Mouse (Mus musculus): ENCODE measurements at regions not wholly inside any gene's neighbourhood (a gene's known extent, or its start where the extent isn't known, plus 50 kb on each side); places are given as distances from the start of the nearest gene placed in this dataset.

DNA sequence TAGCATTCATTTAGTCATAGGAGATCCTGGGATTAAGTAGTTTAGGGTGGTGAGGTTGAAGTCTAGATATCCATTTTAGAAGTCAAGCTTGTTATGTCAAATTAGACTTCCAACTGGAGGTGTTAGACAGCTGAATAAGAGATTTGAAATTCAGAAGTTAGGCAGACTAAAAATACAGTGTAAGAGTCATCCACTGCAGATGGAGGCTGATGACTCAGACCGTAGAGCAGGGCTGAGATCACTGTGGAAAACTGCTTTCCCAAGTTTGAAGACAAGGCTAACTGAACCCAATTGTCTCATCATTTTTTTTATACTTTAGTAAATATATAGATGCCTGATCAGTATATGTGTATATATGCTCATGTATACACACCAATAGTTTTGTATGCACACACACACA is 738.8 kb upstream of the Nrsn1 start:
- H3K36me3 ChIP-seq (replicated peaks; ENCODE audit: control insufficient read depth, insufficient read depth): no peaks in the 10 kb centered on the region
- ATAC-seq (ENCODE audit: low FRiP score) (no peak), DNase-seq (ENCODE audit: low spot score) (no peak)
- no peaks in the 10 kb centered on the region for H3K9me3 ChIP-seq (ENCODE audit: control insufficient read depth, low read length)
- H3K4me1 ChIP-seq (replicated peaks; ENCODE audit: control insufficient read depth, insufficient read depth, low read length): no peaks in the 10 kb centered on the region
- H3K4me3 ChIP-seq (replicated peaks; ENCODE audit: low read length): no peak overlapping the region
- H3K4me2 ChIP-seq (replicated peaks): no peak overlapping the region
- 93% methylated on average over 1 of the region's 1 CpGs for WGBS
- H3K27me3 ChIP-seq (ENCODE audit: control insufficient read depth, insufficient read depth, low read length): no peaks in the 10 kb centered on the region
- no peak overlapping the region for H3K9ac ChIP-seq
- H3K27ac ChIP-seq: no peak overlapping the region

DNA sequence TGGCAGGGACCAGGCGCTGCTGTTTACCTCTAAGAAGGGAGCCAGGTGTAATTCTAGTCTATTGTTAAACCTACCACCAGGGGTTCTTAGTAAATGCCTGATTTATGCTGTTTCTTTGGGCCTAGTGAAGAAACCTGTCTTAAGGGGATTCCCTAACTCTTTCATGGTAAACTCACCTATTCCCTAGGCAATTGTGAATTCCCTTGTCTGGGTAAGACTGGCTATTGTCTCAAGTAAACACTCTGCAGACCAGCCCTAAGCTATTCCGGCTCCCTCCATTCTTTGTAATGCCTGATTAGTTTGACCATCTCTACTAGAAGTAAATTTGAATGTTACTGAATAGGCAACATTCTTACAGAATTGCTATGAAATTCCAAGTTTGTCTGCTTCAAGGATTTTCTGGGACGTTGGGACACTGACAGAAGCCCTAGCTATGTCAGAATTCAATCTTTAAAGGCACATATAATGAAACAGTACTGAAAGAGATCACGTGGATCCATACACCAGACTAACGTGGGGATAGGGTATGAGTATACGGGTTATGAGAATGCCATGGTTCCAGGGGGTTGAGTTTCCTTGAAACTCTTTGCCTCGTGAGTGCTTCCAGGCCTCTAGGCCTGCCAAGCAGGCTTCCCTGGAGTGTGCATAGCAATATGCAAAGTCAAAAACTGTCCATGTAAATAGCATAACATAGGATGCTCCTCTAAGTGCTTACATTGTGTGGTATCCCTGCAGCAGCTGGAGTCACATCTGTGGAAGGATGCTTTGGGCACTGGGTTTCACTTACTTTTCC is 734.7 kb upstream of the Nrsn1 start:
- 91% methylated on average over 7 of the region's 7 CpGs for WGBS
- no peak for ATAC-seq (ENCODE audit: low FRiP score)

DNA sequence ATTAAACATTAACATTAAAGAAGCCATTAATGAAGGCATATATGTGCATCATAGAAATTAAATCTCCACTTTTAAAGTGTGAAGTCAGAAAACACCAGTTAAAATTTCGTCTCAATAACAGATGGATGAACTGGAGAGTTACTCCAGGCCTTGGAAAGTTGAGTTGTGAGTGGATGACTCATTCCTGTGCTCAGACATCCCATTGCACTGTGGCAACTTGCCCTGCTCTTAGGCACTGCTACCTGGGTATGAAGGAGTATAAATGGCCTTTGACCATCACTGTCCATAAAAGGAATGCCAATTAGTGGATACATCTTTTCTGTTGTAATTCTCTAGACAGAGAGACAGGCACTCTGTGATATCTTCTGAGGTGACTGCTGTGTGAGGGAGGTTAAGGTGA is 723.2 kb upstream of the Nrsn1 start:
- Histone ChIP-seq H3K9ac (no peak overlapping the region), H3K9me3 (ENCODE audit: control insufficient read depth, low read length) (peaks cover 4% of the 10 kb centered on the region), H3K27ac (no peak overlapping the region), H3K4me1 (replicated peaks; ENCODE audit: control insufficient read depth, insufficient read depth, low read length) (no peaks in the 10 kb centered on the region), H3K36me3 (replicated peaks; ENCODE audit: control insufficient read depth, insufficient read depth) (no peaks in the 10 kb centered on the region), H3K4me3 (replicated peaks; ENCODE audit: low read length) (no peak overlapping the region), H3K27me3 (ENCODE audit: control insufficient read depth, insufficient read depth, low read length) (no peaks in the 10 kb centered on the region), H3K4me2 (replicated peaks) (no peak overlapping the region)
- no peak for ATAC-seq (ENCODE audit: low FRiP score)
- DNase-seq (ENCODE audit: low spot score): no peak
- 66% methylated on average over 1 of the region's 1 CpGs for WGBS

More for the DNA sequence above, 734.7 kb upstream of the Nrsn1 start:
- Histone ChIP-seq H3K27me3 (ENCODE audit: control insufficient read depth, insufficient read depth, low read length) (no peaks in the 10 kb centered on the region), H3K4me3 (replicated peaks; ENCODE audit: low read length) (no peak overlapping the region), H3K4me1 (replicated peaks; ENCODE audit: control insufficient read depth, insufficient read depth, low read length) (no peaks in the 10 kb centered on the region), H3K9me3 (ENCODE audit: control insufficient read depth, low read length) (no peaks in the 10 kb centered on the region), H3K4me2 (replicated peaks) (no peak overlapping the region), H3K9ac (no peak overlapping the region), H3K36me3 (replicated peaks; ENCODE audit: control insufficient read depth, insufficient read depth) (no peaks in the 10 kb centered on the region), H3K27ac (no peak overlapping the region)
- DNase-seq (ENCODE audit: low spot score): no peak

DNA sequence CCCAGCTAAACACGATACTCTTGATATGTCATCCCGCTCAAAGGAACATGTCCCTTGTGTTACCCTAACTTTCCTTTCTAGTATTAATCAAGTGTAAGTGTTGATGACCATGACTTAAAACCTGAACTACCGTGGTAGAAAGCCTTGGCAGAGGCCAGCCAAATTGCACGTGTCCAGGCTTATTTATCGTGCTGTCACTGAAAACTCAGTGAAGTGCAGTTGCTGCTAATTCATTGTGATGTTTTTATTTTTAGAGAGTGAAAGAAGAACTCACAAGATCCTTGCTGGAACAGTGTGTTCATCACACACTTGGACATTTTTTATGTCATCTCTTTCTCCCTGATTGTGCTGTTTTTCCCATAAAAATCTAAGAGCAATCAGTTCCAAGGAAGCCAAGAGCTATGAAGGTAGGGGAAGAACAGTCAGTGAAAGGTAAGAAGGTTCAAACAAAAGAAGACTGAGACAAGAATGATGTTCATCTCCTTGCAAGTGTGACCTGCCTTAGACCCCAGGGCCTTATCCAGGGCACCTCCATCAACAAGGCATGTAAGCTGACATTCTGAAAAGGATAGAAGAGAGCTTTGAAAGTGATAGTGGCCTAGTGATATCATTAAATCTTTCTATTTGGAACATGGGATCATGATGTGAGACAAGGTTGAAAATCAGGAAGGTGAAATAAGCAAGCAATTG is 718.9 kb upstream of the Nrsn1 start:
- H3K27me3 ChIP-seq (ENCODE audit: control insufficient read depth, insufficient read depth, low read length): no peaks in the 10 kb centered on the region
- DNase-seq (ENCODE audit: low spot score): no peak
- WGBS: 79% methylated on average over 5 of the region's 5 CpGs
- no peak overlapping the region for H3K9ac ChIP-seq
- no peak for ATAC-seq (ENCODE audit: low FRiP score)
- H3K27ac ChIP-seq: no peak overlapping the region
- no peaks in the 10 kb centered on the region for H3K4me1 ChIP-seq (replicated peaks; ENCODE audit: control insufficient read depth, insufficient read depth, low read length)
- no peaks in the 10 kb centered on the region for H3K9me3 ChIP-seq (ENCODE audit: control insufficient read depth, low read length)
- H3K36me3 ChIP-seq (replicated peaks; ENCODE audit: control insufficient read depth, insufficient read depth): no peaks in the 10 kb centered on the region
- H3K4me2 ChIP-seq (replicated peaks): no peak overlapping the region
- H3K4me3 ChIP-seq (replicated peaks; ENCODE audit: low read length): no peak overlapping the region

DNA sequence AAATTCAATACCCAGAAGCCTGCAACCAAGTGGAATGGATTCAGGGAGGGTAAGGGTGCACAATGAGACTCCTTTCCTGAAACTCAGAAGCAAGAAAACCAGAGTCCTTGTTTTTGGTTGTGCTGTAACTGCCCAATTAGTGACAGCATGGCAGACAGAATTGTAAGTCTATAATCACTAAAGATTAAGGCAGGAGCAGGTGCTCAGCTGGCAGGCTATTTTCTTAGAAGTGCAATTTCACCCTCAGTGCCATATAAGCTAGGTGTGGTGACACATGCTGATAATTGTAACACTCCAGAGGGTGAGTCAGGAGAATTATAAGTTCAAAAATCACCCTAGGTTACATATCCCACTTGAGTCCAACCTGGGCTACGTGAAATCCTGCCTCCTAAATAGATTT is 714.2 kb upstream of the Nrsn1 start:
- Histone ChIP-seq H3K36me3 (replicated peaks; ENCODE audit: control insufficient read depth, insufficient read depth) (no peaks in the 10 kb centered on the region), H3K4me1 (replicated peaks; ENCODE audit: control insufficient read depth, insufficient read depth, low read length) (no peaks in the 10 kb centered on the region), H3K27me3 (ENCODE audit: control insufficient read depth, insufficient read depth, low read length) (no peaks in the 10 kb centered on the region), H3K9ac (no peak overlapping the region), H3K4me2 (replicated peaks) (no peak overlapping the region), H3K27ac (no peak overlapping the region), H3K4me3 (replicated peaks; ENCODE audit: low read length) (no peak overlapping the region), H3K9me3 (ENCODE audit: control insufficient read depth, low read length) (no peaks in the 10 kb centered on the region)
- ATAC-seq (ENCODE audit: low FRiP score) (no peak), DNase-seq (ENCODE audit: low spot score) (no peak)
- WGBS: 72% methylated on average over 1 of the region's 1 CpGs

DNA sequence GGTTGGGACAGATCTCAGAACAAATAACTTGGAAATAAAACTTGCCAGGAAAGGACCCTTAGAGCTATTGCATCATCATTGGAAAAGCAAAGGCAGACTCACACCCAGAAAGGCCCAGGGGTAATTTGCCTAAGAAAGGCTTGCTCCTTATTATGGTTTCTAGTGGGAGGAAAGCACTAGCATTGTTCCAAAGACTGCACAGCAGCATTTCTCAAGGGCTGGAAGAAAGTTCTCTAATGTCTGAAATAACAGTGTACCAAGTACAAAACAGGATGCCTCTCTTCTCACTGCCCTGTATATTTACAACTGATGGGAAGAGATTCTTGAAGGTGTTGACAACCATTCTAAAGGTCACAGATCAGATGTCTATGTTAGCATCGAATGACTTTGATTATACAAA is 713.4 kb upstream of the Nrsn1 start:
- ATAC-seq (ENCODE audit: low FRiP score) (no peak), DNase-seq (ENCODE audit: low spot score) (no peak)
- Histone ChIP-seq H3K4me1 (replicated peaks; ENCODE audit: control insufficient read depth, insufficient read depth, low read length) (no peaks in the 10 kb centered on the region), H3K9ac (no peak overlapping the region), H3K4me3 (replicated peaks; ENCODE audit: low read length) (no peak overlapping the region), H3K9me3 (ENCODE audit: control insufficient read depth, low read length) (no peaks in the 10 kb centered on the region), H3K27me3 (ENCODE audit: control insufficient read depth, insufficient read depth, low read length) (no peaks in the 10 kb centered on the region), H3K4me2 (replicated peaks) (no peak overlapping the region), H3K27ac (no peak overlapping the region), H3K36me3 (replicated peaks; ENCODE audit: control insufficient read depth, insufficient read depth) (no peaks in the 10 kb centered on the region)
- 79% methylated on average over 1 of the region's 1 CpGs for WGBS

DNA sequence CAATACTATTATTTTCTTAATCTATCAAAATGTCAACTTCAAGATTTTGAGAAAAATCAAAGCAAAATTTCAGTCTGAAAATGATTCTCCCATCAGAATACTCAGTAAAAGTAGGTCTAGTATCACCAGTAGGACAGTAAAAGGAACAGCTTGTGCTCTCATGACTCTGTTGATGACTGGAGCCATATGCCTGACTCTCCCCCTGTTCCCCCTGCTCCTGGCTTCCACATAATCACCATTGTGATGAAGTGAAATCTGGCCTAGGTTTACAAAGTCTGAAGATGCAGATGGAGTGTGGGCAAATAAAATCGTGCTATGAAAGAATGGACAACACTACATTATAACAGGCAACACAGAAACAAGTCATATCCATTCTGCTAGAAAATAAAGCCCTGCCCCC is 708.3 kb upstream of the Nrsn1 start:
- no peaks in the 10 kb centered on the region for H3K36me3 ChIP-seq (replicated peaks; ENCODE audit: control insufficient read depth, insufficient read depth)
- no peaks in the 10 kb centered on the region for H3K9me3 ChIP-seq (ENCODE audit: control insufficient read depth, low read length)
- WGBS: 56% methylated on average over 1 of the region's 1 CpGs
- no peaks in the 10 kb centered on the region for H3K4me1 ChIP-seq (replicated peaks; ENCODE audit: control insufficient read depth, insufficient read depth, low read length)
- H3K4me3 ChIP-seq (replicated peaks; ENCODE audit: low read length): no peak overlapping the region
- no peak overlapping the region for H3K4me2 ChIP-seq (replicated peaks)
- ATAC-seq (ENCODE audit: low FRiP score) (no peak), DNase-seq (ENCODE audit: low spot score) (no peak)
- no peaks in the 10 kb centered on the region for H3K27me3 ChIP-seq (ENCODE audit: control insufficient read depth, insufficient read depth, low read length)
- H3K27ac ChIP-seq: no peak overlapping the region
- no peak overlapping the region for H3K9ac ChIP-seq

DNA sequence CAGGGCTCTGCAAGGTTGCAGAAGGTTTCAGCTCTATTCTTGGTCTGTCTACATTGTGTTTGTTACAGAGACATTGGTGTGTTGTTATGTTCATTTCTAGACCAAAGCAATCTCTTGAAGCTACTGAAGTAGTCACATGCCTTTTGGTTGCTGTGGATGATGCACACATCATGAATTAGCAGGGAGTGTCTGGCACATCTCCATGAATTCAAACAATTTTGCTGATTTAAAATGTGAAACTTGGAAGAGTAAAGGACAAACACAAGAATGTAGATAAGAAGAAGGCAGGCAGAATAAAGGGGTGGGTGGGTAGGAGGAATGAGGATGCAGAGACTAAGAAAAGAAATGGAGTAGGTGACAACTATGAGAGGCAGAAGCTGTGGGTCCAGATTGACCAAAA is 688.3 kb upstream of the Nrsn1 start:
- Histone ChIP-seq H3K27ac (no peak overlapping the region), H3K9ac (no peak overlapping the region), H3K4me2 (replicated peaks) (no peak overlapping the region), H3K9me3 (ENCODE audit: control insufficient read depth, low read length) (no peaks in the 10 kb centered on the region), H3K4me3 (replicated peaks; ENCODE audit: low read length) (no peak overlapping the region), H3K36me3 (replicated peaks; ENCODE audit: control insufficient read depth, insufficient read depth) (no peaks in the 10 kb centered on the region), H3K27me3 (ENCODE audit: control insufficient read depth, insufficient read depth, low read length) (no peaks in the 10 kb centered on the region), H3K4me1 (replicated peaks; ENCODE audit: control insufficient read depth, insufficient read depth, low read length) (no peaks in the 10 kb centered on the region)
- ATAC-seq (ENCODE audit: low FRiP score) (no peak), DNase-seq (ENCODE audit: low spot score) (no peak)

DNA sequence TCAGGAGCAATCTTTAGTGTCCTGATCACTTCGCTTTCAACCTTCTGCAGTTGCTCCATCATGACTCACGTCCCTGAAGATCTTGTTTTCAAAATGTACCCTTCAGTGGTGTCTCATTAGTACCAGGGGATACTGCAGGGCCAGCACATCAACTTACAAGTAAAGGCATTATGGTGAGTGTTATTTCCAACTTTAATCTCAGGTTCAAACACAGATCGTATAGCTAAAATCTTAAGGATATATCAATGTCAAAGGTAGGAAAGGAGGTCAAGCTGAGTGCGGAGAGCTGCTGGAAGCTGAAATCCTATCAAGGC is 687.8 kb upstream of the Nrsn1 start:
- Histone ChIP-seq H3K4me3 (replicated peaks; ENCODE audit: low read length) (no peak overlapping the region), H3K4me1 (replicated peaks; ENCODE audit: control insufficient read depth, insufficient read depth, low read length) (no peaks in the 10 kb centered on the region), H3K4me2 (replicated peaks) (no peak overlapping the region), H3K27me3 (ENCODE audit: control insufficient read depth, insufficient read depth, low read length) (no peaks in the 10 kb centered on the region), H3K9ac (no peak overlapping the region), H3K36me3 (replicated peaks; ENCODE audit: control insufficient read depth, insufficient read depth) (no peaks in the 10 kb centered on the region), H3K27ac (no peak overlapping the region), H3K9me3 (ENCODE audit: control insufficient read depth, low read length) (no peaks in the 10 kb centered on the region)
- ATAC-seq (ENCODE audit: low FRiP score): no peak
- 80% methylated on average over 4 of the region's 4 CpGs for WGBS
- no peak for DNase-seq (ENCODE audit: low spot score)

All from hindbrain, embryonic 14.5 days (tissue).